Mouse (Mus musculus) small intestine, adult 2 months (tissue): ENCODE measurements around the gene Ssh1.

Experiments used
- CTCF ChIP-seq: fragments of 200-500 bp; IDR thresholded peaks from 2 replicates; pipeline ENCODE4 v1.5.1; 2012; ENCODE audit warnings: low read depth, mild to moderate bottlenecking, control low read depth, inconsistent platforms, low read length, moderate library complexity, mixed read lengths; ENCODE audit not compliant: insufficient replicate concordance, insufficient read length; ENCODE audit errors: extremely low read depth
- POLR2A ChIP-seq: fragments of 200-500 bp; IDR thresholded peaks from 2 replicates; pipeline ENCODE4 v1.6.1; 2012; ENCODE audit warnings: low read depth, mild to moderate bottlenecking, control low read depth, inconsistent platforms, low read length, moderate library complexity

GRCm38 (mm10) chr5:113892005-113892404, 101.7 kb downstream of the Ssh1 start:
- TF ChIP-seq POLR2A = no peak
- no peak for TF ChIP-seq CTCF
